Mouse (Mus musculus): ENCODE data around the gene Fscn3. TPM values are rescaled to one million over a fixed set of nuclear protein-coding genes. Genes with fewer than 3 reads are reported as not detected.
A peak's percentile ranks its signal among the peaks of the same experiment; 100 is the strongest.

Fscn3 gene
- polyA plus RNA-seq (2015; fragmentation: Nextera tagmentation; extraction: Ambion mirVana): 0.13 TPM in 1 of 2 replicates, not detected in the other

GRCm38 (mm10) chr6:28427096-28427839, at the start of gene Fscn3:
Fscn3 (plus strand) TSS chr6:28427789.
- Histone ChIP-seq H3K4me2 (ENCODE audit: low read depth, low read length) (no peak within 1 kb of the TSS), H3K27me3 (ENCODE audit: control insufficient read depth, insufficient read depth, low read length) (no peaks in the 10 kb centered on the region), H3K4me3 (replicated peaks; ENCODE audit: low read length) (no peak within 1 kb of the TSS), H3K27ac (ENCODE audit: low read length) (no peak within 1 kb of the TSS), H3K9me3 (replicated peaks; ENCODE audit: control insufficient read depth, low read length) (no peaks in the 10 kb centered on the region), H3K36me3 (ENCODE audit: control insufficient read depth, insufficient read depth, low read length) (peaks cover 6% of the 10 kb centered on the region; the same call in 1 of the 2 replicates), H3K4me1 (ENCODE audit: control insufficient read depth, insufficient read depth, low read length) (peaks cover 8% of the 10 kb centered on the region; the same call in 1 of the 2 replicates), H3K9ac (ENCODE audit: low read length) (no peak within 1 kb of the TSS)
- no peak for ATAC-seq (ENCODE audit: insufficient read depth, low FRiP score)
- WGBS: 80% methylated on average over 3 of the region's 3 CpGs

DNA sequence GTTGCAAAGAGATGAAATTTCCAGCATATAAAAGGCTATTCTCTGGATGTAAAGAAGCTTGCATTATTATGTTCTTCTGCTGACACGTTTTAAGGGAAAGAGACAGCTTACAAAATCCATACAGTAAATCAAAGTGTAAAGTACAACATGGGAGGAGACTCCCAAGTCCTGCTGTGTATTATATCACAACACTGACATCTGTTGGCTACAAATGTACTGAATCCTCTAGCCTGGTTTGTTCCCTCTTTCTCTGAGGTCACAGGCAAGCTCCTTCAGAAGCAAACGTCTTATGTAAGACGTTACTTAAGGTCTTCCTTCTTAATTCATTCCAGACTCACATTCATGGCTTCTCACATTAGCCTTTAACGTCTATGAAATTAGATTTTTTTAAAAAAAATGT, 45.6 kb upstream of the Fscn3 start:
- WGBS: 51% methylated on average over 4 of the region's 4 CpGs
- H3K36me3 ChIP-seq (ENCODE audit: control insufficient read depth, insufficient read depth, low read length): no peaks in the 10 kb centered on the region
- no peaks in the 10 kb centered on the region for H3K27me3 ChIP-seq (ENCODE audit: control insufficient read depth, insufficient read depth, low read length)
- no peak overlapping the region for H3K4me3 ChIP-seq (replicated peaks; ENCODE audit: low read length)
- no peak for ATAC-seq (ENCODE audit: insufficient read depth, low FRiP score)
- H3K4me2 ChIP-seq (ENCODE audit: low read depth, low read length): no peak overlapping the region
- H3K27ac ChIP-seq (ENCODE audit: low read length): no peak overlapping the region
- no peak overlapping the region for H3K9ac ChIP-seq (ENCODE audit: low read length)
- no peaks in the 10 kb centered on the region for H3K4me1 ChIP-seq (ENCODE audit: control insufficient read depth, insufficient read depth, low read length)
- H3K9me3 ChIP-seq (replicated peaks; ENCODE audit: control insufficient read depth, low read length): no peaks in the 10 kb centered on the region

GRCm38 (mm10) chr6:28385169-28385568, 42.4 kb upstream of the Fscn3 start:
- Histone ChIP-seq H3K4me3 (replicated peaks; ENCODE audit: low read length) (no peak overlapping the region), H3K9me3 (replicated peaks; ENCODE audit: control insufficient read depth, low read length) (no peaks in the 10 kb centered on the region), H3K27ac (ENCODE audit: low read length) (no peak overlapping the region), H3K4me1 (ENCODE audit: control insufficient read depth, insufficient read depth, low read length) (no peaks in the 10 kb centered on the region), H3K36me3 (ENCODE audit: control insufficient read depth, insufficient read depth, low read length) (no peaks in the 10 kb centered on the region), H3K9ac (ENCODE audit: low read length) (no peak overlapping the region), H3K27me3 (ENCODE audit: control insufficient read depth, insufficient read depth, low read length) (no peaks in the 10 kb centered on the region), H3K4me2 (ENCODE audit: low read depth, low read length) (no peak overlapping the region)
- 77% methylated on average over 3 of the region's 3 CpGs for WGBS
- ATAC-seq (ENCODE audit: insufficient read depth, low FRiP score): no peak

- 72% methylated on average over 3 of the region's 3 CpGs for WGBS
- no peak for ATAC-seq (ENCODE audit: insufficient read depth, low FRiP score)
- H3K36me3 ChIP-seq (ENCODE audit: control insufficient read depth, insufficient read depth, low read length): no peaks in the 10 kb centered on the region
Measured at GRCm38 (mm10) chr6:28389038-28389437, 38.6 kb upstream of the Fscn3 start.

DNA sequence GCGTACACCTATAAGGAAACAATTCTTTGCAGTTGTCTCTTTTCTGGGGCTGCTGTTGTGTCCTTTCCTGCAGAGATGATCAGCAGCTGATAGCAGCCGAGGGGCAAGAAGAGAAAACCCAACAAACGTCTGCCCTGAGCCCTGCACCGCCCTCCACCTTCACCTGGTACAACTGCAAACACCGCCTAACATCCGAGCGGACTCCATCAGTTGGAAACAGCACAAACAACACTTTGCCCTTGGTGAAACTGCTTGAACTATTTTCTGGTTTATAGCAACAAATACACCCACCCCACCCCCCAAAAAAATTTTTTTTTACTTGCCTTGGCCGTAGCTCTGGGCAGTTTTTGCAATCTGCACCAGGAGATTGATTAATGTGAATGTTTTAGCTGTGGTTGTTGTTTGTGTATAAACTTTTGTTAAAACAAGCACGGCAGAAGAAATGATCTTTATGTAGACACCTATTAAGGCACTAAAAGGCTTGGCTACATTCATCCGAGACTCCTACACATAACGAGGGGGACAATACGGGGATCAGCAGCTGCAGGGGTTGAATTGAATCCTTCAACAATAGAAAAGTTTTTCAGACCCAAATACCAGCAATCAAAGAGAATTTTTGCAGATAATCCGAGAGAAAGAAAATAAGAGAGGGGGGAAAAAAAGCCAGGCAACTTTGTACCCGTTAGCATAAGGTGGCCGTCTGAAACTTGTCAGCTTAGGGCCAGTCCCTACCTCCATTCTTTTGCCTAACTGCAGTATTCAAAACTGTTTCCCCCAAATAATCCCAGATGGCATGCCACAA, 31.3 kb upstream of the Fscn3 start:
- 36% methylated on average over 15 of the region's 15 CpGs for WGBS
- Histone ChIP-seq H3K9me3 (replicated peaks; ENCODE audit: control insufficient read depth, low read length) (0 out of 2 replicates have a peak, but pooled peaks cover 3% of the 10 kb centered on the region), H3K27me3 (ENCODE audit: control insufficient read depth, insufficient read depth, low read length) (peaks cover 14% of the 10 kb centered on the region), H3K4me3 (replicated peaks; ENCODE audit: low read length) (no peak overlapping the region), H3K4me1 (ENCODE audit: control insufficient read depth, insufficient read depth, low read length) (no peaks in the 10 kb centered on the region), H3K27ac (ENCODE audit: low read length) (no peak overlapping the region), H3K4me2 (ENCODE audit: low read depth, low read length) (peak overlapping the region; percentile 78), H3K36me3 (ENCODE audit: control insufficient read depth, insufficient read depth, low read length) (no peaks in the 10 kb centered on the region), H3K9ac (ENCODE audit: low read length) (no peak overlapping the region)
- ATAC-seq (ENCODE audit: insufficient read depth, low FRiP score): no peak

More at GRCm38 (mm10) chr6:28389038-28389437, 38.6 kb upstream of the Fscn3 start:
- Histone ChIP-seq H3K27ac (ENCODE audit: low read length) (no peak overlapping the region), H3K4me3 (replicated peaks; ENCODE audit: low read length) (no peak overlapping the region), H3K9ac (ENCODE audit: low read length) (no peak overlapping the region), H3K4me2 (ENCODE audit: low read depth, low read length) (no peak overlapping the region), H3K27me3 (ENCODE audit: control insufficient read depth, insufficient read depth, low read length) (no peaks in the 10 kb centered on the region), H3K9me3 (replicated peaks; ENCODE audit: control insufficient read depth, low read length) (no peaks in the 10 kb centered on the region), H3K4me1 (ENCODE audit: control insufficient read depth, insufficient read depth, low read length) (no peaks in the 10 kb centered on the region)

DNA sequence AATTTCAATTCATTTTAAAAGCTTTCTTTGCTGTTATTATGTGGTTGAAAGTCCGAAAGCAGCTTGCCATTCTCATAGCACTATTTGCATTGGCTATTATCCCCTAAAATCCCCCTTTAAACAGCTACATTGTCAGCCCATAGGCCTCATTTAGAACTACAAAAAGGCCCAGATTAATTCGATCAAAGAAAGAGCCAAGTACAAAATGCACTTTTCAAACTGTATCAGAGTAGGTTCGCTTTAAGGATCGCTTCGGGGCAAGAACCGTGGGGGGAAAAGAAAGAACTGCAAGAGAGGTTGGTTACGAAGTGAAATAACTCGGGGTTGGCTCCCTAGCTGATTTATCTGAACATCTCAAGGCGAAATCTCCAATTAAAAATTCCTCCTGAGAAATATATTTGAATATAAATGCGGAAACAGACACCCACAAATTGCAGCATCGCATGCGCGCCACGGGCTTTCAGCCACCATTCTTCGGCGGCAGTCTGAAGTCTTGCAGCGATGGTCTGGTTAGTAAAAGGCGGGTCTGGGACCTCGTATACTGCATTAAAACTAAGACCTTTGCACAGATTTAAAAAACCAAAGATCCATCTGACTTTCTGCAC, 30.6 kb upstream of the Fscn3 start:
- H3K4me3 ChIP-seq (replicated peaks; ENCODE audit: low read length): peak overlapping the region; percentile 49
- H3K27me3 ChIP-seq (ENCODE audit: control insufficient read depth, insufficient read depth, low read length): peaks cover 14% of the 10 kb centered on the region
- H3K9me3 ChIP-seq (replicated peaks; ENCODE audit: control insufficient read depth, low read length): 0 out of 2 replicates have a peak, but pooled peaks cover 3% of the 10 kb centered on the region
- H3K4me2 ChIP-seq (ENCODE audit: low read depth, low read length): peak overlapping the region; percentile 78
- no peak for ATAC-seq (ENCODE audit: insufficient read depth, low FRiP score)
- peak overlapping the region; percentile 36 for H3K9ac ChIP-seq (ENCODE audit: low read length)
- no peak overlapping the region for H3K27ac ChIP-seq (ENCODE audit: low read length)
- no peaks in the 10 kb centered on the region for H3K36me3 ChIP-seq (ENCODE audit: control insufficient read depth, insufficient read depth, low read length)
- 6% methylated on average over 19 of the region's 19 CpGs for WGBS
- H3K4me1 ChIP-seq (ENCODE audit: control insufficient read depth, insufficient read depth, low read length): no peaks in the 10 kb centered on the region

- under 1% methylated on average over 33 of the region's 33 CpGs for WGBS
- Histone ChIP-seq H3K4me1 (ENCODE audit: control insufficient read depth, insufficient read depth, low read length) (no peaks in the 10 kb centered on the region), H3K4me2 (ENCODE audit: low read depth, low read length) (peak within 1 kb of the TSS; percentile 78), H3K9me3 (replicated peaks; ENCODE audit: control insufficient read depth, low read length) (0 out of 2 replicates have a peak, but pooled peaks cover 3% of the 10 kb centered on the region), H3K36me3 (ENCODE audit: control insufficient read depth, insufficient read depth, low read length) (no peaks in the 10 kb centered on the region), H3K9ac (ENCODE audit: low read length) (peak within 1 kb of the TSS; percentile 40), H3K4me3 (replicated peaks; ENCODE audit: low read length) (peak within 1 kb of the TSS; percentile 49), H3K27me3 (ENCODE audit: control insufficient read depth, insufficient read depth, low read length) (peaks cover 14% of the 10 kb centered on the region), H3K27ac (ENCODE audit: low read length) (no peak within 1 kb of the TSS)
- ATAC-seq (ENCODE audit: insufficient read depth, low FRiP score): no peak
Measured at GRCm38 (mm10) chr6:28397681-28398203, 29.8 kb upstream of the Fscn3 start, which contains the start of gene Zfp800. Zfp800 (minus strand) TSS chr6:28398005.

GRCm38 (mm10) chr6:28398726-28399125, 28.9 kb upstream of the Fscn3 start:
- Histone ChIP-seq H3K9me3 (replicated peaks; ENCODE audit: control insufficient read depth, low read length) (0 out of 2 replicates have a peak, but pooled peaks cover 3% of the 10 kb centered on the region), H3K36me3 (ENCODE audit: control insufficient read depth, insufficient read depth, low read length) (no peaks in the 10 kb centered on the region), H3K27me3 (ENCODE audit: control insufficient read depth, insufficient read depth, low read length) (peaks cover 14% of the 10 kb centered on the region), H3K4me1 (ENCODE audit: control insufficient read depth, insufficient read depth, low read length) (no peaks in the 10 kb centered on the region), H3K4me3 (replicated peaks; ENCODE audit: low read length) (no peak overlapping the region), H3K9ac (ENCODE audit: low read length) (no peak overlapping the region), H3K4me2 (ENCODE audit: low read depth, low read length) (no peak overlapping the region), H3K27ac (ENCODE audit: low read length) (no peak overlapping the region)
- no peak for ATAC-seq (ENCODE audit: insufficient read depth, low FRiP score)
- 80% methylated on average over 3 of the region's 3 CpGs for WGBS
